Mouse (Mus musculus) embryonic stem cell, embryonic (primary cell): ENCODE results near the gene Creb3.
"Not testable (repeated sequence)": the region's sequence is repeated elsewhere in the genome, so short reads cannot be mapped to it uniquely, and the experiment has no call there.

Experiments used
- CTCF ChIA-PET, 4 experiments: fragments of 300-600 bp in 2 of 4; fragments of 350-600 bp in 2 of 4; sonication (Branson Sonifier 250); formaldehyde crosslinking; loops; one replicate each; lab custom pipeline; 2022; ENCODE audit warnings: inconsistent platforms in 2 of 4; lab: Charles Lee
- POLR2A ChIA-PET, 4 experiments: fragments of 300-600 bp in 2 of 4; fragments of 350-600 bp in 2 of 4; sonication (Branson Sonifier 250); formaldehyde crosslinking; loops; one replicate each; lab custom pipeline; 2022; ENCODE audit warnings: antibody characterized with exemption in 4 of 4, inconsistent platforms in 1 of 4; lab: Charles Lee

Creb3 gene

DNA sequence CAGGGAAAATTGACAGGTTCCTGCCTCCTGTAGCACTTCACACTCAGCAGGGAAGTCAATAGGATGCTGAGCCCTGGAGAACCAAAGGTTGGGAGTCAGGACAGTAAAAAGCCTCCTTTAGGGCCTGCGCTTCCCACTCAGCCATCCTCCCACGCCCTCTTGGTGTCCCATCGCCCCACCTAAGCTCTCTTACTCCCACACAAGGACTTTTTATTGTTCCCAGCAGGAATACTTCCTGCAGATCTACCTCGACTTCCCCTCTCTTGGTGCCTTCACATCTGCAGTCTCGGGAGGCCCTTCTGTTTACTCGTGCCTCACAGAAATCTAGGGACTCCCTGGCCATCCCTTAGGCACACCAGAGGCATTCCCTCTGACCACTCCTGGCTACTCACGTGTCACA is 21.3 kb downstream of the Creb3 start:
- CTCF ChIA-PET: no interaction called here

DNA sequence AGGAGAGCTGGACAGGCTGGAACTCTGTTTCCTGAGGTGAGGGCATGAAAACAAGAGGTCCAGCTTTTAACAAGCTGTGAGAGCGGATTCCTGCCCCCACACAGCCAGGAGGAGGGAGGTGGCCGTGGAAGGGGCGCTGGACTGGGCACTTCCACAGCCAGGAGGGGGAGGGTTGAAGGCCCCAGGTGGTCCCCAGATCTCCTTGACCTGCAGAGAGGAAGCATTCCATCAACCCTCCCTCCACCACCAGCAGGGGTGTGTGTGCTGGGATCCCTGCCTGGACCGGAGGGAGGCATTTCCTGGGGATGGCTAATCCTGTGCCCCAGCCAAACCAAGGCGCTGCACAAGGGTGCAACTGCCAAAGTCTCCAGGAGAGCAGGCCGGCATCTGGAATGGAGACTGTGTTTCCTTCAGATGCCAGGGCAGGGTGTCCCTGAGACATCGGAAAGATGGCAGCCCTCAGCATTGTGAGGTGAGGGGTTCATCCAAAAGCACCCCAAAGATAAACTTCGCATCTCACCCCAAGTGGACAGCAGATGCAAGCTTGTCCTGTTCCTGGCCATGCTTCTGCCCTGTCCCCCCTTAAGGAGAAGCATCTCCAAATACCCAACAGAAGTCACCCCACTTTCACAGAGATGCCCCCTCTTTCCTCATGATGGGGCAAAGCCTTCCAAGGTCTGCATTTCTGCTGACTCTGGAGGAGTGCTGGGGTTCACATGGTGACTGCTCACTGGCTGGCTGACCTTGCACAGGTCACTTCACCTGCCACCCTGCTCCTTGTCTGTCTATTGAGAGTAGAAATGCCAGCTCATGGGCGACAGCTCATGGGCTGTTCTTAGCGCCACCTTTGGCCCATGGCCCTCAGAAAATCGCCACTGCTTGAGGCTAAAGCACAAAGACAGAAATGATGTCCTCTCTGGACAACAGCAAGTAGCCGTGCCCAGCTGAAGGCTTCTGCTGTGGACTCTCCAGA is 22.6 kb downstream of the Creb3 start, which contains the start of gene Msmp:
Msmp (minus strand) TSS at position 51 of the 973 bp plus-strand sequence.
- CTCF ChIA-PET: interaction anchor here in 1 of 4 experiments (0.5 to 0.6 kb wide), 2 partner anchors 64 to 176 kb away, joined by 3 to 4 read pairs; no protein-coding TSS in a partner anchor

More for the DNA sequence above, 21.3 kb downstream of the Creb3 start:
- POLR2A ChIA-PET: interaction anchor here in 2 of 4 experiments (0.6 to 17.8 kb wide), 3 partner anchors 14 to 23 kb away, joined by 3 to 293 read pairs (median 5); partner anchors contain the start of genes Creb3 (in 1 of the 2) and Tln1 (in 1 of the 2)

DNA sequence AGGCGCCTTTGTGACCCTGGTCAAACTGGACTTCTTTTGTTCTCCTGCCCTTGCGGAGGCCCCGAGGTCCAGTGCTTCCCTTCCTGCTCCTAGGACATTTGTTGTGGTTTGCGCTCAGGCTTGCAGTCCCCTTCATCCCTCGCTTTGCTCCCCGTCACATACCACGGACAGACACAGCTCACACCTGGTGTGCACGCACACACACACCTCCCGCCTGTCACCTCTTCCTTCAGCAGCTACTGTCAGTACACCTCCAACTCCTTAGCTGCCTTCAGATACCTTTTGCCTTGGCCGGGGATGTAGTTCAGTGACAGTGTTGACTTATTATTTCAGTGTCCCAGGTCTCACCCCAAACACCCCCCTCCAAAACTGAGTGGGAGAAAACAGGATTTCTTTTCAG is 23.6 kb downstream of the Creb3 start:
- POLR2A ChIA-PET: interaction anchor here (0.6 to 17.8 kb wide), 9 partner anchors 8 to 429 kb away, joined by 3 to 293 read pairs (median 4); partner anchors contain the start of genes Creb3 (in 2 of the 4), Gba2 (in 2 of the 4), Rgp1 (in 2 of the 4) and Tln1 (in 2 of the 4)
- CTCF ChIA-PET: interaction anchor here in 3 of 4 experiments (0.5 to 1.8 kb wide), 4 partner anchors 12 to 175 kb away, joined by 3 to 6 read pairs (median 4); no protein-coding TSS in a partner anchor

More for the DNA sequence above, 22.6 kb downstream of the Creb3 start, which contains the start of gene Msmp:
- POLR2A ChIA-PET: interaction anchor here in 2 of 4 experiments (1.0 to 17.8 kb wide), 3 partner anchors 15 to 24 kb away, joined by 3 to 293 read pairs (median 5); partner anchors contain the start of genes Creb3 (in 2 of the 2) and Tln1 (in 2 of the 2)

DNA sequence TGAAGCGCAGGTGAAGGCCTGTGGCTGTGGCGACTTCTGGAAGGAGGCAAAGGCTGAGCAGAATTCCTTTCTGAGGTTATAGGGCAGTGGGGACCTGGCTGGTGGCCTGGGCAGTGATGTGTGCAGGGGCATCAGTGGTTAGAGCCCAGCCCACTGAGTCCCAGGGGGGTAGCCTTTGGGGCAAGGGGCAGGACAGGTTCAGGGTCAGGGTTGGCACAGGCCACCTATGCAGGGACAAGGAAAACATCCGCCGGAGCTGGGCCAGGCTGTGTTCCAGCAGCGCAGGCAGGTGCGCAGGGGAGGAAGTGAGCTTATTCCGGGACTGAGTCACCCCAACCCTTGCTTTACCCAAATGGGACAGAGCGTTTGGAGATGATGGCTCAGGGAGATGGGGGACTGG is 24.3 kb downstream of the Creb3 start:
- ChIA-PET CTCF (interaction anchor here in 3 of 4 experiments (0.5 to 1.8 kb wide), 6 partner anchors 12 to 85 kb away, joined by 3 to 7 read pairs (median 5); partner anchors contain the start of genes Creb3 (in 1 of the 3) and Tln1 (in 1 of the 3)), POLR2A (interaction anchor here (0.7 to 17.8 kb wide), 16 partner anchors 8 to 1311 kb away, joined by 3 to 293 read pairs (median 4); partner anchors contain the start of genes Gba2 (in 4 of the 4), Rgp1 (in 4 of the 4), Creb3 (in 3 of the 4) and Tln1 (in 3 of the 4))

DNA sequence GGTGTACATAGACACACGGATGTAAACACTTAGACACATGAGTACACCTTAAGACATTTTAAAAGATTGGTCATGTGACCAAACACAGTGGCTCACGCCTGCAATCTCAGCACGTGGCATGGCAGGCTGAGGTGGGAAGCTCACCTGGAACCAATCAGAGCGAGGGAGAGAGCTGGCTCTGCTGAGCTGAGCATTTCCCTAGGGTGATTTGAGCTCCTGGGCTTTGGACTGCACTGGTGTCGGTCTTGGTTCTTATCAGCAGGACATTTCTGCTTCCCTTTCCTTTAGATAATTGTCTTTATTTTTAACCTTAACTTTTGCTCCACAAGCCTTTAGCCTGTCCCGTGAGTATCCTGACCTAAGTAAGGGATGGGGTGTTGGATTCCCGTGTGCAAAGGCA is 25.5 kb downstream of the Creb3 start:
- POLR2A ChIA-PET: interaction anchor here (0.5 to 17.8 kb wide), 7 partner anchors 9 to 149 kb away, joined by 3 to 293 read pairs (median 4); partner anchors contain the start of genes Gba2 (in 3 of the 4), Rgp1 (in 3 of the 4), Creb3 (in 2 of the 4) and Tln1 (in 2 of the 4)
- CTCF ChIA-PET: interaction anchor here in 1 of 4 experiments (1.0 kb wide), 1 partner anchor 9 kb away, joined by 3 read pairs; the partner anchor contains the start of genes Gba2 and Rgp1

DNA sequence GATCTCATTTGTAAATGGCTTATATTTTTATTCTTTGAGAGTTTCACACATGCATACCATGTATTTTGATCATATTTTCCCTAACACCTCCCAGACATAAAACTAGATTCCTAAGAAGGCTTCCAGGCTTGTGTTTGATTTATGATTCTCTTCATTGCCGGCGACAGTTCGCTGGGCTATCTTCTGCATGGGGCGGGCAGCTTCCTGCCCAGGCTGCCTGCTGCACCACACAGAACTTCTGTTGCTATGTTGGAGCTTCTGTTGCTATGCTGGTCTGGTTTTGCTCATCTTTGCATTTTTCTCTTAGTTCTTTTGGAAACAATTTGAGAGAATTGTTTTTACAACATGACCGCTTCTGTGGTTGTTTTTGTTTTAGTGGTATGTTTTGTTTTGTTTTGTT is 29.4 kb downstream of the Creb3 start:
- CTCF ChIA-PET: interaction anchor here in 2 of 4 experiments (0.6 to 0.7 kb wide), 2 partner anchors 12 to 471 kb away, joined by 3 to 4 read pairs; no protein-coding TSS in a partner anchor
- POLR2A ChIA-PET: interaction anchor here in 3 of 4 experiments (0.6 to 1.8 kb wide), 5 partner anchors 10 to 29 kb away, joined by 3 to 5 read pairs (median 3); partner anchors contain the start of genes Rgp1 (in 2 of the 3), Gba2 (in 1 of the 3) and Tln1 (in 1 of the 3)

DNA sequence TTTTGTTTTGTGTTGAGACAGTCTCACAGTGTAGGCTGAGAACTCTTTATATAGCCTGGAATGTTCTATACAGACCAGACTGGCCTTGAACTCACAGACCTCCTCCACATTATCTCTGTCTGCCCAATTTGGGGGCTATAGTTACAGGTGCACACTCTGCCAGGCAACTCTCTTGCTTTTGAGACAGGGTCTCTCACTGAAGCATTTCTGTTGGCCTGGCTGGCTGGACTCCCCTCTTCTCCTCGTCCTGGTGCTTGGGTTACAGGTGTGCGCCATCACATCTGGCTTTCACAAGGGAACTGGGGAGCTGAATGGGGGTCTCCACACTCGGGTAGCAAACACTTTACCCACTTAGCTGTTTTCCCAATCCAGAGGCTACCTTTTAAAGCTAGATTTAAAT is 29.8 kb downstream of the Creb3 start:
- CTCF ChIA-PET: interaction anchor here in 1 of 4 experiments (0.6 kb wide), 1 partner anchor 12 kb away, joined by 3 read pairs; no protein-coding TSS in a partner anchor
- POLR2A ChIA-PET: interaction anchor here in 3 of 4 experiments (0.6 to 1.8 kb wide), 5 partner anchors 13 to 29 kb away, joined by 3 to 5 read pairs (median 3); partner anchors contain the start of genes Gba2 (in 2 of the 3), Rgp1 (in 2 of the 3) and Tln1 (in 1 of the 3)

DNA sequence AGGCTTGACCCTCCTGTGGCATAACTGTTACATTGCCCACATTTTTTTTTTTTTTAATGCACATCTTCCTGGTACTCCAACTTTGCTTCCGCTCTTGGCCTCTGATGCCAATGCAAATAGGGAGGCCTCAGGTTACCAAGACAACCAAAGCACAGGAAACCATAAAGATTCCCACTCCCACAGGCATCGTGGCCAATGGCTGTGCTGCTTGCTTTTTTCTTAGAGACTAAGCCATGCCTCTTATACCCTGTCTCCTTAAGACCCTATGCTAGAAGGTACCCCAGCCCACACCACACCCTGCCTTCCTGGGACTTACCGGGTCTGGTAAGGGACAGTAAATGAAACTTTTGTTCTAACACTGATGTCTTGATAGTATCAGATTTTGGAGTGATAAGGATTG is 31.3 kb downstream of the Creb3 start:
- ChIA-PET POLR2A (interaction anchor here (0.7 to 1.0 kb wide), 4 partner anchors 14 to 66 kb away, joined by 3 read pairs; partner anchors contain the start of genes Creb3 (in 1 of the 4) and Tln1 (in 1 of the 4)), CTCF (interaction anchor here in 1 of 4 experiments (1.0 kb wide), 1 partner anchor 37 kb away, joined by 6 read pairs; no protein-coding TSS in a partner anchor)

DNA sequence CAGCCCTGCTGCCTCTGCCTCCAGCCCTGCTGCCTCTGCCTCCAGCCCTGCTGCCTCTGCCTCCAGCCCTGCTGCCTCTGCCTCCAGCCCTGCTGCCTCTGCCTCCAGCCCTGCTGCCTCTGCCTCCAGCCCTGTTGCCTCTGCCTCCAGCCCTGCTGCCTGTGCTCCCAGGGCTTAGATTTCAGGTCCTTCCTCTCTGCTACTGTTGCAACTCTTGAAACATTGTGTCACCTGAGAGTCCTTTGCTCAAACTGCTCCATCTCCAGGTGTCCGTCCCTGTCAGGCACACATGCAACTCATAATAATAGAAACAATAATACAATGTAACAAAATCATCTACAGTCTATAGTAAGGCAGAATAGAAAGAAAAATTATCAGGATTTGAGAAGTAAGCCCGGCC is 34.5 kb downstream of the Creb3 start:
- POLR2A ChIA-PET: interaction anchor here in 1 of 4 experiments (0.9 kb wide), 1 partner anchor 18 kb away, joined by 3 read pairs; the partner anchor contains the start of genes Gba2 and Rgp1
- CTCF ChIA-PET: not testable (repeated sequence)

DNA sequence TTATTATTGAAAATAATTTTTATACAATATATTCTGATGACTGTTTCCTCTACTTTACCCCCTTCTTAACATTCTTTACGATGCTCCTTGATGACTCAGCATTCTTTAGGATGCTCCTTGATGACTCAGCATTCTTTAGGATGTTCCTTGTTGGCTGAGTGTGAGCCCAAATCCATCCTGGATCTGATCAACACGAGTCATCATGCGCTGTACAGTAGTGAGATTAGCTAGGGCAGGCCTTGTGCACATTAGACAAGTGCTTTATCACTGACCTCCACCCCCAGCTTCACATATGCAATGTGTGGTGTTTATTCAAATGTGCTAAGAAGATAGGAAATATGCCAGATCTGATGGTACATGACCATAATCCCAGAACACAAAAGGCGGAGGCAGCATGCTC is 36.1 kb downstream of the Creb3 start:
- ChIA-PET CTCF (no interaction called here), POLR2A (no interaction called here)

DNA sequence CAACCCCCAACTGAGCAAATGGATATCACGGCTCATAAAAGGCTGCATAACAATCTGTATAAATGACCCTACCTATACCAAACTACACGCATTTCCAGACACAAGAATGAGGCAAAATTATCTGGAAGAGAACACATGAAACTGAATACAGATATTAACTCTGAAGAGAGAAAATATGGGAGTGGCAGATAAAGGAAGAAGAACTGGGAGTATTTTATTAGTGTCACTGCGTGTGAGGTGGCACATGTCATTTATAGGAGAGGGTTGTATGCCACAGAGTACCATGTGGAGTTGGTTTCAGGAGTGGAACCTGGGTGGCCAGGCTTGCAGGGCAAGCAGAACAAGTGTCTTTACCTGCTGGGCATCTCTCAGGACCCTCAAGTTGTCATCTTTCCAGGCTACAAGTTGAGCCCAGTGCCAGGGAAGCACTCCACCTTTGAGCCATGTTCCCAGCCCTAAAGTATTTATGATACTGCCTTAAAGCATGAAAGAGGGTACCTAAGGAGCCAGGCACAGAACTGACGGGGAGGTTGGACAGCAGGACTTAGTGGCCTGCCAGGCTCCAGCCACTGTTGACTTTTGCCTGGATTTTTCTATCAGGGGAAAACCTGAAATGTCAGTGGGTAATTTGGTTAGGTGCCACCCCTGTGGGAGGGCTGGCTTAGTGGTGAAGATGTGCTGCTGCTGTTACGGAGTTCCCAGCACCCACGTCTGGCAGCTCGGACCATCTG is 36.7 kb downstream of the Creb3 start:
- CTCF ChIA-PET: interaction anchor here in 1 of 4 experiments (0.8 kb wide), 1 partner anchor 99 kb away, joined by 3 read pairs; the partner anchor contains the start of gene Arhgef39

DNA sequence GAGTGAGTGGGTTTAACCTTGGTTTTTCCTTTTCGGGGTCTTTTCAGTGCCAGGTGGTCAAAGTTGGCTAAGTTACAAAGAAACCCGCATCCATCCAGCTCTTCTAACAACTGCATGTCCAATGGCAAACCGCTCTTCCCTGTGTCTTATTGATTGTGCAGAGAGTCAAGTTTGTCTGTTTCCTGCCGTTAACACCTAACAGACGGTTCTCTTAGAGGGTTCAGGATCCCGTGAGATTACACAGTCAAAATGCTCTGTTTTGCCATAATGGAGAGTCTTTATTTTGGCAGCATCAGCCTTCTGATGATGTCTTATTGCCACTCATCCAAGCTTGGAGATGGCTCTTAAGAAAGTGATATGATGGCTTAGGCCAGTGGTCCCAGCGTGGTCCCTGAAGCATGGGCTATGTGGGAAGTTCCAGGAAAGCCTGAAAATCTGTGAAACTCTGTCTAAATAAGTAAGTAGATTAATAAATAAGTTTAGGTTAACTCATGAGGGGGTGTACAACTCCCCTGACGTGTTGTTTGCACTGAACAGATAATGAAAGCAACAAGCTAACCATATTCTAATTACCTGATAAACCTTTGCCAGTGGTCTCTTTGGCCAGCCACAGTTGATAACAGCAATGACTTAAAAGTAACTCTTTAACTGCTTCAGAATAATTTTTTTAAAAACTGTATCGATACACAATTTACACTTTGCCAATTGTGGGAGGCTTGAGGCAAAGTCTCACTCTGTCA is 38.2 kb downstream of the Creb3 start:
- POLR2A ChIA-PET: interaction anchor here in 2 of 4 experiments (1.0 kb wide), 2 partner anchors 21 to 69 kb away, joined by 3 read pairs; no protein-coding TSS in a partner anchor
- CTCF ChIA-PET: interaction anchor here in 3 of 4 experiments (0.6 to 1.4 kb wide), 3 partner anchors 71 to 159 kb away, joined by 3 to 4 read pairs (median 3); no protein-coding TSS in a partner anchor

More for the DNA sequence above, 36.7 kb downstream of the Creb3 start:
- POLR2A ChIA-PET: interaction anchor here in 1 of 4 experiments (0.5 kb wide), 1 partner anchor 144 kb away, joined by 3 read pairs; no protein-coding TSS in a partner anchor

DNA sequence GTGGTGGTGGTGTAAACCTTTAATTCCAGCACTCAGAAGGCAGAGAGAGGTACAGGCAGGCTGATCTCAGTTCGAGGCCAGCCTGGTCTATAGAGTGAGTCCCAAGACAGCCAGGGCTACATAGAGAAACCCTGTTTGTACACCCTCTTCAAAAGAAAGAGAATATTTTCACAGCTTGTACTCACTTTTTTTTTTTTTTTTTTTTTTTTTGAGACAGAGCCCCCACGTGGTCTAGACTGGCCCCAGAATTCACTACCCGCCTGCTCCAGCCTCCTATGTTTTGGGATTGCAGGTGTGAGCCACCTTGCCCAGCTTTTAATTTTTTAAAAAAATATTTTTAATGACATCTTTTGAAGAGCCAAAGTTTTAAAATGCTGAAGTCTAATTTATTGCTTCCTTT is 42.0 kb downstream of the Creb3 start:
- CTCF ChIA-PET: interaction anchor here in 3 of 4 experiments (0.6 to 0.7 kb wide), 4 partner anchors 12 to 171 kb away, joined by 3 to 10 read pairs (median 4); no protein-coding TSS in a partner anchor

DNA sequence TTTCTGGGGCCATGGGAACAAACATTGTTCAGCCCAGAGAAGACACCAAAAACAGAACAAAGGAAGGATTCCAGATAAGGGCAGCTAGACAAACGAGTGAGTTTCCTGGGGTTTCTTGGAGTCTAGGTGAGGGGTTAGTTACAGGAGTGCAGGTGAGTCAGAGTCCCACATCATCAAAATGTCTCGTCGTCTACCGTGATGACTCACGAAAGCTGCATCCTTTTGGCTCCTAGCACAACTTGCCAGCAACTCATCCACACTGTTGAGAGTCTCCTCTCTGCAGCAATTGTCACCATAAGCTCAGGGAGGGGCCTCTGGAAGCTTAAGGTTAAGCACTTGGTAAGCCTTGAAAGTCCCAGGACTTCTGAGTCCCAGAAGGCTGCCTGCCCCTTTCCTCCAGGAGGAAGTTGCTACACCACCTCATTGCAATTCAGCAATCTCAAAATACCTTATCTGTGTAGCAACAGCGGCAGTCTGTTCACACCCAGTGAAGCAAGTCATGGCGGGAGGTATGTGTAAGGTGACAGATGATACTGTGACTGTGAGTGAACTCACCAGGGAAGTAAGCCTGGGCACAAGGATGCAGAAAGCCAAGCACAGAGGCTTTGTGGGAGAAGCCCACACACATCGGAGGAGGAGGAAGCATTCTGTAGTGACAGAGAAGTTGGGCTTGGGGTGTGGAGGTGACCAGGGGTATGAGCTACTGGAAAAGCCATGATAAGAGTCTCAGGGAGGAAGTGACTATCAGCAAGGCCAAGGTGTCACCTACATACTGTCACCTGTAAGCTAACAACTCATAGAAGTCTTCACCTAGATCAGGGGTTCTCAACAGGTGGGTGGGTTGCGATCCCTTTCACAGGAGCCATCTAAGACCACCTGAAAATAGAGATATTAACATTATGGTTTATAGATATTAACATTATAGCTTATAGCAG is 42.9 kb downstream of the Creb3 start:
- CTCF ChIA-PET: interaction anchor here in 3 of 4 experiments (0.6 to 1.0 kb wide), 4 partner anchors 8 to 548 kb away, joined by 3 read pairs; no protein-coding TSS in a partner anchor
- POLR2A ChIA-PET: interaction anchor here in 1 of 4 experiments (0.5 kb wide), 1 partner anchor 45 kb away, joined by 3 read pairs; no protein-coding TSS in a partner anchor

More for the DNA sequence above, 42.0 kb downstream of the Creb3 start:
- POLR2A ChIA-PET: interaction anchor here in 2 of 4 experiments (0.5 to 0.6 kb wide), 5 partner anchors 21 to 98 kb away, joined by 3 to 4 read pairs (median 3); partner anchors contain the start of gene Tln1 (in 1 of the 2)
